Mouse (Mus musculus): ENCODE measurements around the gene Gm20489.

Gene Gm20489

DNA sequence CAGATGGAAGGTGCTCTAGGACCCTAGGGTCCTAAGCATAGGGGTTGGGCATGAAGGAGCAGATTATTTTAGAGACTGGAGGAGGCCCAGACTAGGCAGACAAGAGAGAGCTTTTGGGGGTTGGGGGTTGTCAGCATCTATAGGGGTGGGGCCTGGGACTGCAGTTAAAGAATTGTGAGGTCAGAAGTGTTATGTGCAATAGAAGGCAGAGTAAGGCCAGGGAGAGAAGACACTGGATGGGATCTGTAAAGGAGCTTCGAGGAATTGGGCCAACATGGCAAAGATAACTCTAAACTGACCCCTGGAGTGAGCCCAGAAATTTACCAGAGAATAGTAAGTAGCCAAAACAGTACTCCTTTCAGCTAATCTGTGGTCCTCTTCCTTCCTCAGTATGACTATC lies 4.9 kb downstream of the Gm20489 start, which contains the start of gene Gm614:
TSS of gene Gm614 (minus strand) at position 101 of the 400 bp plus-strand sequence.
- DNase-seq (ENCODE audit: low read depth in 1 of 2, low spot score in 2 of 2): no peak

- DNase-seq (ENCODE audit: low read depth in 1 of 2, low spot score in 2 of 2): no peak
These were observed 8.1 kb downstream of the Gm20489 start for GRCm38 (mm10) chrX:101260441-101261325.

- DNase-seq (ENCODE audit: low read depth in 1 of 2, low spot score in 2 of 2): no peak
These were observed 12.2 kb downstream of the Gm20489 start for GRCm38 (mm10) chrX:101256603-101257002.

- no peak for DNase-seq (ENCODE audit: low read depth in 1 of 2, low spot score in 2 of 2)
These were observed 14.1 kb downstream of the Gm20489 start for GRCm38 (mm10) chrX:101254740-101255139.

DNA sequence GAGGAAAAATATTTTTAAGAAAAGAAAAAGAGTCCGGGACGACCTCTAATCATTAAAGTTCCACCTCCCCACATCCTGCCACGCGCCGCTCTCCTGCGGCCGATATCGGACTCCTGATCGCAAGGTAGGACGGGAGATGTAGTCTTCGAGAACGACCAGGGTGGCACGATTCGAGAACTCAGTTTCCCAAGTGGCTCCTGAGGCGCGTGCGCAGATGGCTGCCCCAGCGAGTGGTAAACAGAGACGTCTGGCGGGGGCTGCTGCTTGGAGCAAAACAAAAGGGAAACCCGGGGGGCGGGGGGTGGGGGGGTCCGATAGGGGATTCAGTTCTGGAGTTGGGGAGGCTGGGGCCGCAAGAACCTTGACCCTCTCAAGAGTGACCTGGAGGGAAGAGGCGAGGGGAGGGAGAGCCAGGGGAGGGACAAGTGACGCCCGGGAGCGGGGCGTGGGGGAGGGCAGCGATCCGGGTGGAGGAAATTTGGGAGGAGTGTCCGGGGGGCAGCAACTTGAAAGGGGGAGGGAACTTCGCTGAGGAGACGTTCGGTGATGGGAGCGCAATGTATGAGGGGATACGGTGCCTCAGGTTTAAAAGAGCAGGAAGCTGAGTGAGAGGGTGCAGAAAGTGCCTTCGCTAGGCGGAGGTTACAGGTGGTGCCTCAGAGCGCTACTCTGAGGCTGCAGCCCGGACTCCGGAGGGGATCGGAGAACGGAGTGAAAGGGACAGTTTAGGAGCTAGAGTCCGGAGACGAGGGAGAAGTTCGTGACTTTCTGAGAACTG lies 14.7 kb downstream of the Gm20489 start, which contains the start of gene Foxo4:
TSS of gene Foxo4 (plus strand) at position 577 of the 778 bp plus-strand sequence.
- peak in 1 of 2 experiments; percentile 54 for DNase-seq (ENCODE audit: low read depth in 1 of 2, low spot score in 2 of 2)

- DNase-seq (ENCODE audit: low read depth in 1 of 2, low spot score in 2 of 2): no peak
These were observed 23.8 kb downstream of the Gm20489 start for GRCm38 (mm10) chrX:101245011-101245410.

- no peak for DNase-seq (ENCODE audit: low read depth in 1 of 2, low spot score in 2 of 2)
These were observed 46.0 kb downstream of the Gm20489 start for GRCm38 (mm10) chrX:101222796-101223162.

GRCm38 (mm10) chrX:101221834-101222795 lies 46.7 kb downstream of the Gm20489 start, which contains the start of gene Snx12:
Gene Snx12 (minus strand): TSS chrX:101222563.
- peak; percentile 41 to 67 for DNase-seq (ENCODE audit: low read depth in 1 of 2, low spot score in 2 of 2)
